Mouse (Mus musculus): Measurements from ENCODE around the gene Osbpl10. TPM values are rescaled to one million over a fixed set of nuclear protein-coding genes. Genes with fewer than 3 reads are reported as not detected.

Gene Osbpl10
- total RNA-seq, 2 experiments from 2014 or later, result 20.9 to 22.5 TPM

DNA sequence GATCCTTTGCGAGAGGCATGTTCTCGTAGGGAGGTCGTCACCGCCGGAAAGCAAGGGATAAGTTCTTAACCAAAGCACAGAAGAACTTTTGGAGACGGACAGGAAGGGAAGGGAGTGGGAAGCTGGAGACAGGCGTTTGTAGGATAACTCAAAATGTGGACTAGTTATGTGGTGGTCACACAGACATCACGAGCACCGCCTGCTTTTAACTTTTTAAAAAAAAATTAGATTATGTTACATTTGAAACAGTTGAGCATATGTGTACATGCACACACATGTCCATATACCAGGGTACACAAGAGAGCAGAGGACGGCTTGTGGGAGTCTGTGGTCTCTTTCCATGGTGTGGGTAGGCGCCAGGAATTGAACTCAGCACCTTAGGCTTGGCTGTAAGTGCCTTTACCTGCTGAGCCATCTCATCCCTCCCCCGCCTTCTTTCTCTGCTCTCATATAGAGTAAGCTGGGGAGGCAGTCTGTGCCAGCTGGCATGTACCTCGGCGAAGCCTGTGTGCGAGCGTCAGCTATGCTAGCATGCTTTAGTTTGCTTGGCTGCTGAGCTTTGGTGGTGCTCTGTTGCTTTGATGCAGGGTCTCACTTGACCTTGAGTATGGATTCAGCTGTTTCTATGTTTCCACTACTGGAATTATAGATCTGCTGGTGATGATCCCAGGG lies 4.5 kb downstream of the Osbpl10 start, which contains the start of gene Rps27rt:
Gene Rps27rt (minus strand): TSS at position 51 of the 672 bp plus-strand sequence.
- no peak for DNase-seq (ENCODE audit: low spot score in 2 of 2)

DNA sequence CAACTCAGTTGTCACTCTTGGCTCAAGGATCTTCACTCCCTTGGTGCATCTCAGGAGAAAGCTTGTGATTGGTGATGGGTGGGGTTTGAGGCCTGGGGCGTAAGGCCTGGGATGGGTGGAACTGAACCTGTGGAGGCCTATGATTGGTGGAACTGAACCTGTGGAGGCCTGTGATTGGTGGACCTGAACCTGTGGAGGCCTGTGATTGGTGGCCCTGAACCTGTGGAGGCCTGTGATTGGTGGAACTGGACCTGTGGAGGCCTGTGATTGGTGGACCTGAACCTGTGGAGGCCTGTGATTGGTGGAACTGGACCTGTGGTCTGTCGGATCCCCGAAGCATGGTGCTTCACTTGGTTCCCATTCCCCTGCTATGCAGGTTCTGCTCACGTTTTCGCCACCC lies 7.4 kb downstream of the Osbpl10 start:
- no peak for DNase-seq (ENCODE audit: low spot score in 2 of 2)

DNA sequence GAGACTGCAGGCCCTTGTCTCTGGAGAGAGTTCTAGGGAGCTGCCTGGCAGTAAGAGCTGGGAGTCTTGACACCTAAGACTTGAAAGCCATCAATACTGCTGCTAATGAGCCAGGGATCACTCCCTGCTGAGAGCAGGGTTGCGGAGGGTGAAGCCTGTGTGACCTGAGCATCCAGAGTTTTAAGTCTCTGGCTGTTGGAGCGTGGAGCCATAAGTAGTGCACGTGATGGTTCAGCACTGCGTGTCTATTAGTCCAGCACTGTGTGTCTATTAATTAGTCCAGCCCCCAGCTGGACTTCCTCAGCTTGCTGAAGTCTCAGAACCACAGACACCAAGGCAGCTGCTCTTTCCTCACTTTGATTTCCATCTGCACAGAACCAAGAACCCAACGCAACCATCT lies 8.0 kb downstream of the Osbpl10 start:
- no peak for DNase-seq (ENCODE audit: low spot score in 2 of 2)

GRCm38 (mm10) chr9:114988029-114988428 lies 9.7 kb downstream of the Osbpl10 start:
- DNase-seq (ENCODE audit: low spot score in 2 of 2), result no peak

DNA sequence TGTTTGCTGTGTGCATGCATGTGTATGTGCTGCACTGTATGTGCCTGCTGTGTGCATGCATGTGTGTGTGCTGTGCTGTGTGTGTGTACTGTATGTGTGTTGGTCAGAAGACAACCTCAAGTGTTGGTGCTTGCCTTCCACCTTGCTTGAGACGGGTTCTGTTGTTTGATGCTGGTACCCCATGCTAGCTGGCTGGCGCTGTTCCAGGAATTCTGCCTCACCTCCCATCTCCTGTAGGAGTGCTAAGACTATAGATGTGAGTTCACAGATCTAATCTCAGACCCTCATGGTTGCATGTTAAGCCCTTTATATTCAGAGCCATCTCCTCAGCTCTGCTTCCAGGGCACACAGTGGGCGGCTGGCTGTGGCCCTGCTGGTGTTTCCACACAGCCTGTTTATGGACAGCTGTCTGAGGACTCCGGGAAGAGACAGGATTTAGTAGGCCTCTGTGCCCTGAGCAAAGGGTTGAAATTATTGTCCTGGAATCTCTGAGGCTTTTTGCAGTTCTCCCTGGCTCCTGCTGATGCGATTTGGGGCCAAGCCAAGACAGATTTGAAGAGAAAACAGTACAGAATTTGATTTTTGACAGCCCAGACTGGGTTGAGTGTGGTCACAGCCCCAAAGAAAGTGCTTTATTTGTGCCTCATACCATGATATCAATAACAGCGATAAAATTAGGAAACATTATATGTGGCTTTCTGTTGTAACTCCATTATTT lies 10.4 kb downstream of the Osbpl10 start:
- peak in 1 of 2 experiments; percentile 53 for DNase-seq (ENCODE audit: low spot score in 2 of 2)

DNA sequence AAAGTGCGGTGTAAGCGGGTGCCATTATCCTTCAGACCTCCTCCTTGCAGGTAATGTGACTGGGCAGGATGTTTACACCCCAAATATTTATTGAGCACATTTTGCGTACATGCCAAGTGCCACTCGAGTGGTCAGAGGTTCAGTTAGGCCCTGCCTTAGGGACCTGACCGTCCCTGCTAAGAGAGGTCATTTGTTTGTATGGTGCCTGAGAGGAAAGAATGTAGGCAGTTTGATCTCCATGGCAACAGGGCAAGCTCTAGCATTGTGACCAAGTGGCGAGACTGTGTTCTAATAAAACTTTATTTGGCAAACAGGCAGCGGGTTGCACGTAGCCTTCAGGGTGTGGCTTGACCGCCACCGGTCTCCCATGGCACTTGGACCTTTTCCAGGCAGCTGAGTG lies 12.1 kb downstream of the Osbpl10 start:
- DNase-seq (ENCODE audit: low spot score in 2 of 2), result no peak

DNA sequence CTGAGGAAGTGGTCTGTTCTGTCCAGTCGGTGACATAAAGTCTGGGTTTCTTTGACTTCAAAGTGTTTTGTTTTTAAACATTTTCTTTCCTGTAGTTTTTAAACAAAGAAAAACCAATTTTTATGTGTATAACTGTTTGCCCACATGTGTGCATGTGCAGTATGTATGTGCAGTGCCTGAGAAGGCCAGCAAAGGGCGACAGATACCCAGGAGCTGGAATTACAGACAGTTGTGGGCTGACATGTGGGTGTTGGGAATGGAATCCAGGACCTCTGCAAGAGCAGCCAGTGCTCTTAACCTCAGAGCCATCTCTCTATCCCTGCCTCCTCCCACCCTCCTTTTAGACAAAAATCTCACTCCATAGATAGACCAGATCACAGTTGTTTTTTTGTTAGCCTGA lies 14.2 kb downstream of the Osbpl10 start:
- no peak for DNase-seq (ENCODE audit: low spot score in 2 of 2)

GRCm38 (mm10) chr9:114995250-114995649 lies 16.9 kb downstream of the Osbpl10 start:
- DNase-seq (ENCODE audit: low spot score in 2 of 2), result no peak

- DNase-seq (ENCODE audit: low spot score in 2 of 2), result no peak
These were observed 17.3 kb downstream of the Osbpl10 start for GRCm38 (mm10) chr9:114995716-114996115.

DNA sequence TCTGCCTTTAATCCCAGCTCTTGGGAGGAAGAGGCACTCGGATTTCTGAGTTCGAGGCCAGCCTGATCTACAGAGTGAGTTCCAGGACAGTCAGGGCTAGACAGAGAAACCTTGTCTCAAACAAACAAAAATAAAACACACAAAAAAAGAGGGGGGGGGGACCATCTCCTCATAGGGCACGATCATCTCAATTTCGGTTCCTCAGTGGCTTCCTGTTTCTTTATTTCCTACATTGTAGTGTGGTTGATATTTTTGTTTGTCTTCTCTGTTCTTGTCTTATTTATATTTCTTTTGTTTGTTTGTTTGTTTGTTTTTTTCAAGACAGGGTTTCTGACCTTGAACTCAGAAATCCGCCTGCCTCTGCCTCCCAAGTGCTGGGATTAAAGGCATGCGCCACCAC lies 18.1 kb downstream of the Osbpl10 start:
- DNase-seq (ENCODE audit: low spot score in 2 of 2), result no peak

GRCm38 (mm10) chr9:114999010-114999770 lies 20.8 kb downstream of the Osbpl10 start:
- DNase-seq (ENCODE audit: low spot score in 2 of 2), result no peak

DNA sequence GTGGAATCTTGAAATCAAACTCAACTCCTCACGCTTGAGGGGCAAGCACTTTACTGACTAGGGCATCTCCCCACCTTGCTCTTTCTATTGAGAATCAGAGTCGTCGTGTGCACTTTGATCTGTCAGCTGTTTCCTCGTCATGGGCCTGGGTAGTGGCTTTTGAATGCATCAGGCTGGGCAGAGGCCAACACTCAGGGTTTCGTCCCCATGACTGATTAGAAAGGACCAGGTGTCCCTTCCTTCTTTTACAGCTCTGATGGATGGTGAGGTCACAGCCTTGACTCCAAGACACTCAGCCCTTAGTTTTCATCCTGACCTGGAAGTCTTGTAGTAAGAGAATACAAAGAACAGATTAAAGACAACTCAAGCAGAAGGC lies 21.4 kb downstream of the Osbpl10 start:
- no peak for DNase-seq (ENCODE audit: low spot score in 2 of 2)

GRCm38 (mm10) chr9:115005446-115005845 lies 27.1 kb downstream of the Osbpl10 start:
- no peak for DNase-seq (ENCODE audit: low spot score in 2 of 2)

GRCm38 (mm10) chr9:115007776-115008175 lies 29.4 kb downstream of the Osbpl10 start:
- no peak for DNase-seq (ENCODE audit: low spot score in 2 of 2)

DNA sequence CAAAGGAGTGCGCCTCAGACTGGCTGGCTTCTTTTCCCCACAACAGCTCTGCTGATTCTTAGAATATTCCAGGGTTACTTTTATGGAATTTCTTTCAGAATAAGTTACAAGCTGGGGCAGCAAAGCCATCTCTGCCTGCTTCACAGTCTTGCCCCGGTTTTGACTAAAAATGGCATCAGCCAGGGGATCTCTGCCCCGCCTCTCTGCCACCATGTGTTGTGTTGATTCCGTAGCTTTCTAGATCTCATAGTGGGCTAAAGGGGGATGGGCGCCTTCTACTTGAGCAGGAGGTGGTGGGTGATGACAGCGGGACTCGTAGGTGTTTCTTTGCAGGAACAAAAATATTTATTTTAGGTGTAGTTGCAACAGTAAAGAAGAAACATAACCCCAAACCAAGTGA lies 29.8 kb downstream of the Osbpl10 start:
- DNase-seq (ENCODE audit: low spot score in 2 of 2), result peak in 1 of 2 experiments; percentile 36

DNA sequence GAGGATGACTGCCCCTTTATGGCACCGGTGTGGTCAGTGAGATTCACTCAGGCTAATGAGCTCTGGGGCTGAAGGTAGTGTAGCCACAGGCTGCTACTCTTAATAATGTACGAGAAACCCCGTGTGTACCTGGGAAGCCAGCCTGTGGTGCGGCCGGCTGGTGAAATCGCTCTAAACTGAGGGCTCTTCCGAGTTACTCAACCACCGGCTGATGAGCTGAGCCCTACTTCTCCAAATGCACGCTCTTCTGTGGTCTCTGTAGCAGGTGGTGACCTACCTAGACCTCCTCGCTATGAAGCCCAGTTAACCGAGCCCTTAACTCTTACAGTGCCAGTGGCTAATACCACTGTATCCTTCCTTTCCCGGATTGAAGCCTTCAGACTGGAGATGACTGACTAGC lies 34.0 kb downstream of the Osbpl10 start:
- no peak for DNase-seq (ENCODE audit: low spot score in 2 of 2)

DNA sequence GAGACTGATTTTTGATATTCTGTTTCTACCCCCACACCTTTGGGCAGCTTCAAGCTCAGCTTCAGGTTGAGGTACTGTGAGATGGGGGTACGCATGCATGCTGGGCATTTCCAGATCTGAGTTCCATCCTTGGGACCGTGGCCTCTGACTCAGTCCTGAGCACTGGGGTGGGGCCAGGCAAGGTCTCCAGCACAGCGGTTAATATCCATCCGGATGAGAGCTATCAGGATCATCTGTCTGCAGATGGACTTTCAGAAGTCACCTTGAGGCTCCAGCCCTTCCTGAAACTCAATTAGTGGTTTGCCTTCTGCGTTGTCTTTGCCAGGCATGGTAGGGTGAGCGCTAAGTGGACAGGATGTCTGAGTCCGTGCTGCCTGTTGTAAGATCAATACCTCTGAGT lies 41.8 kb downstream of the Osbpl10 start:
- DNase-seq (ENCODE audit: low spot score in 2 of 2), result no peak

- no peak for DNase-seq (ENCODE audit: low spot score in 2 of 2)
These were observed 43.0 kb downstream of the Osbpl10 start for GRCm38 (mm10) chr9:115021419-115021818.

- no peak for DNase-seq (ENCODE audit: low spot score in 2 of 2)
These were observed 44.8 kb downstream of the Osbpl10 start for GRCm38 (mm10) chr9:115023137-115023536.

- peak; percentile 44 to 70 for DNase-seq (ENCODE audit: low spot score in 2 of 2)
These were observed 45.5 kb downstream of the Osbpl10 start for GRCm38 (mm10) chr9:115023708-115024383.

GRCm38 (mm10) chr9:115029307-115029706 lies 50.9 kb downstream of the Osbpl10 start:
- no peak for DNase-seq (ENCODE audit: low spot score in 2 of 2)

GRCm38 (mm10) chr9:115030581-115030980 lies 52.2 kb downstream of the Osbpl10 start:
- no peak for DNase-seq (ENCODE audit: low spot score in 2 of 2)
